Mouse (Mus musculus) frontal cortex, postnatal 36 days (tissue): ENCODE results near the gene Mybphl.

Experiments
- DNase-seq, 2 experiments: peaks; one replicate each; pipeline ENCODE4 v3.0.0; 2022; ENCODE audit warnings: low spot score in 2 of 2

The Mybphl gene

DNA sequence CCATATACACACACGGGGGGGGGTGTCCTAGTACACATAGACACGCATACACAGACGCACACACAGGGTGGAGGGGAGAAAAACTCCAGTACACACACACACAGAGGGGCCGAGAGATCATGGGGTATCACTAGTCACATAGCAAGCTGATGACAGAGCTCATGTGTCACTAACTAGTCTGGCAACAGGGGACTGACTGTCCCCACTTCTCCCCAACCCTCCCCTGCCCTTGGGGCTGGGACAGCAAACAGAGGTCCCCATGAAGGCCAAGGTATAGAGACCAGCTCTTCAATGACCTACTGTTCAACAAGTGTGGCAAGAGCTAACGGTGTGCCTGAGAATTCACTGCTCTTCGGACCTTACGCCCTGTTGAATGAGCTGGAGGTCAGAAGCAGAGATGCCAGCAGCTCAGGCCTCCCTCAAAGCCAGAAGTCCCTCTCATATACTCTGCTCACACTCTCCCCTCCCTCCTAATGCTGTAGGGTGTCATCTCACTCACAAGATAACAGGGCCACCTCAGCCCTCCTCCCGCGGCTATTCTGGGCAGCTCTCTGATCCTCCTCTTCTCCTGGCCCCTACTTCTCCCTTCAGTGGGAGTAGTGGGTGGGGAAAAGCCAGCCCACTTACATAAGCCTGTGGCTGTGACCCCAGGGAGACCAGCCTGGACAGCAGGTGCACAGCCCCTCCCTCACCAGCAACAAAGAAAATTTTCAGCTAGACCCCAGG lies at the start of gene Mybphl:
Gene Mybphl, plus strand, starts transcription at position 642 of the 726 bp plus-strand sequence.
- DNase-seq = no peak

DNA sequence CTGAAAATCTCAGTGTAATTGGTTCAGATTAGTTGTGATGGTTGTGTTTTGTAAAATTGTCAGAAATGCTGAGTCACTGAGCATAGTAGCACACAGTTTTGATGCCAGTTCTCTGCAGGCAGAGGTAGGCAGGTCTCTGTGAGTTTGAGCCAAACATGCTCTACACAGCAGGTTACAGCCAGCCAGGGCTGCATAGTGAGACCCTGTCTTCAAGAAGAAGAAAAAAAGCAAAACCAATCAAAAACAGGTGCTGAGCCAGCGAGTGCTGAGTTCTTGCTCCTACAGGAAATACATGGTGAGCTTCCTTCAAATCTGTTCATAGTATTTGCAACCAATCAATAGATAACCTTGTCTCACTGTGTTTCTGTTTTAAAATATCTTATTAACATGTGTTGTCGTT lies 46.2 kb upstream of the Mybphl start:
- no peak for DNase-seq

DNA sequence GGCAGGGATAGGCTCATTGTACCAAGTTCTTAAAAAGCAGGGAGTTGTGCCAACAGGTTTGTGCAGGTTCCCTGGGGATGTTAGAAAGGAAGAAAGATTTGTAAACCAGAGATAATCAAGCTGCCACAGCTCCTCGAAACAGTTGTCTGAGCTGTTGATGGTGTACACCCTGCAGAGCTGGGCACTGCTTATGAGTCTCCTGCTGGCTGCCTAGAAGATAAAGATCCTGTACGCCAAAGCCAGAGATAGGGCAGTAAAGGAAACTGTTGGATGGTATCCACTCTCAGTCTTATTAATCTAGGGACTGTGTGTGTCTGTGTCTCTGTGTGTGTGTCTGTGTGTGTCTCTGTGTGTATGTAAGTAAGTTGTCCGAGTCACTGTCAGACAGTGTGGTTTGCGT lies 43.0 kb upstream of the Mybphl start:
- DNase-seq = no peak

DNA sequence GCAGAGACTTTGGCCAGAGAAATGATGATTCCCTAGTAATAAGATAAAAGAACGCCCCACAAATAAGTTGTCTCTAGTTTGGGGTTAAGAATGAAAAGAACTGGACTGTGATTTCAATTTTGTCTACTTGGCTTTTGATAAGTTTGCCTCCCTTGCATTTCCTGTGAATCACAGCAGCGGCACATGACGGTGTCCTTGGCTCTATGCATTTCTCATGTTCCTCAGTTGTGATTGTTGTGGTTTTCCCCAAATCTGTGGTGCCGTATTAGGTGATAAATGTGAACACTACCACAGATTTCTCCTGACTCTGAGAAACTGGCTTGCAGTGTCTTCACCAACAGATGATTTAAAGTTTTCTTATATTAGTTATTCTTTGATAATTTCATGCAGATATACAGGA lies 42.6 kb upstream of the Mybphl start:
- DNase-seq = no peak

DNA sequence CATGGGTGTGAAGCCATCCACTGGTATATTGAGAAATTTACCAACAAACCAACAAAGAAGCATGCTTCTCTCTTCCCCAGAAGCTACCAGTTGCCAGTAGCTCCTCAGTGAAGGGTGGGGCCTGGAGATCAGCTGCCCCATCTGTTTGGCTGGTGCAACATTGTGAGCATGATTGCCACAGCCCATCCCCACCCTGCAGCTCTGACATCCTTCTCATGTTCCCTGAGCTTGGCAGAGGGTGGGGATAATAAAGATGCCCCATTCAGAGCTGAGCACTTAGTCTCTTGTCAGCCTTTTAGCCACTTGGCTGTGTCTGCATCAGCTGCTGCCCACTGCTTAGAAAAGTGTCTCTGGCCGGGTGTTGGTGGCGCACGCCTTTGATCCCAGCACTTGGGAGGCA lies 41.7 kb upstream of the Mybphl start:
- DNase-seq = no peak

DNA sequence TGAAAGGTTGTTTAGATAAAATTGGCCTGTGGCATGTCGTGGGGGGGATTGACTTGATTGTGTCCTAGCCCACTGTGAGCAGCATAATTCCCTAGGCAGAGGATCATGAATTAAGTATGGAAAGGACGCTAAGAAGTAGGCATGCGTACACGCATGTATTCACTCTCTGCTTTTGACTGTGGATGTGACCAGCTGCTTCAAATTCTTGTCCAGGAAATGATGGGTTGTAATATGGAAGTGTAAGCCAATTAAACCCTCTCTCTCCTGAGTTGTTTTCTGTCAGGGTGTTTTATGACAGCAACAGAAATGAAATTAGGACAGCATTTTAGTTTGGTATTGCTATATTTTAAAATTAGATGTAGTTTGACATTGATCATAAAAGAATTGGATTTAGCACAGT lies 39.9 kb upstream of the Mybphl start:
- DNase-seq = no peak

DNA sequence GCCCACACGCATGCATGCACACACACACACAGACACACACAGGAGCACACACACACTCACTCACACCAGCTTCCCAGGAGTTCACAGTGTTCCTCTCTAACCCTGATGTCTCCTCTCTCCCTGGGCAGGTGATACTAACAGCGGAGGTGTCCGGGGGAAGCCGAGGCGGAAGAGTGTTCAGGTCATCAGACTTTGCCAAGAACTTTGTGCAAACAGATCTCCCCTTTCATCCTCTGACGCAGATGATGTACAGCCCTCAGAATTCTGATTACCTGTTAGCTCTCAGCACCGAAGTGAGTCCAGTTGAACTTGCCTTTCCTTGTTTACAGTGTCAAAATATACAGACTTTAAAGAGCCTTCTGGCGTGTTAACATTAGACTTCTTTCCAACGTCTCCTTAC lies 39.2 kb upstream of the Mybphl start:
- DNase-seq = no peak

DNA sequence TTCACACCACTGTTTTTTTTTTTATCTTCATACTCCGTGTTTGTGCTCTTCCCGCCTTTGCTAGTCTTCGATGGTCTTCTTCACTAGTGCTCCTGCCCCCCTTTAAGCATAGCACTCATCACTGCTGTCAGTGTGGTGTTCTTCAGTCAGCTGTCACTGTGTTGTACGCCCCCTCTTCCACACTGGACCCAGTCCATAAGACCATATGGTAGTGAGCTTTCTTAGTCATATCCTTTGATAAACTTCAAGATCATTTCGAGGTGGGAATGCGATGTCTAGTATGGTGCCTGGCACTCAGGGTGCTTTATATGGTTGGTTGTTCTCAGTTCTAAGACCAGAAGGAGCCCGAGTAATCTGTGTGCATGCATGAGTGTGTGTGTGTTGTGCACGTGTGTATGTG lies 37.4 kb upstream of the Mybphl start:
- DNase-seq = peak; percentile 44 to 74

DNA sequence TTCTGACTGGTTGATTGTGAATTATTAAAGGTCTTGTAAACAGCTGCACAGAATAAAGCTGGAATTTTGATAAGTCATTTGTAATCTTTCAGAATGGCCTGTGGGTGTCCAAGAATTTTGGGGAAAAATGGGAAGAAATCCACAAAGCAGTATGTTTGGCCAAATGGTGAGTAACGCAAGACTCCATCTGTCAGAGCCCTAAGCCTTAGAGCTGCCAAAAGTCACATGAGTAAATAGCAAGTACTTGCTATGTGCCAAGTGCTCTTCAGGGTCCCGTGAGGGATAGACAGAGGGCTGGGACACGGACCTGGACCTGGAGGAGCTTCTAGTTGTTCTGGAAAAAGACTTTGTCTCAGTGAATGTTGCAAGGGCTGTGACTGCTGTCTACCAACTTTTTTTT lies 36.8 kb upstream of the Mybphl start:
- DNase-seq = no peak

DNA sequence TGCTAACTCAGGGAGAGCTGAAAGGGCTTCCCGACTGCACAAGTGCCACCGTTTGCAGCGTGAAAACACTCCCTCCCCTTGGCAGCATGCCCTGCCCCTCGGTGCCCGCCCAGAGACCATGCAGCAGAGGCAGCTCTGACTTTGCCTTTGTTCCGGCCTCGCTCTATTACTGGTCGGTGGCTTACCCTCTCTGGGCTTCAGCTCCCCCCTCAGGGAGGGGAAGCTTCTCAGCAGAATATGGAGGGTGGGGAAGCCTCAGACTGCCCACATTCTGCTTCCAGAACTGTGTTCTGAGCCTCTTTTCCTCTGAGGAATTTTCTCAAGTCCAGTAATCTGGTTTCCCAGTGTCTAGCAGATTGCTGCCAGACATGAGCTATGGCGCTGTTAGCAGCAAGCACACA lies 36.3 kb upstream of the Mybphl start:
- peak in 1 of 2 experiments; percentile 48 for DNase-seq

DNA sequence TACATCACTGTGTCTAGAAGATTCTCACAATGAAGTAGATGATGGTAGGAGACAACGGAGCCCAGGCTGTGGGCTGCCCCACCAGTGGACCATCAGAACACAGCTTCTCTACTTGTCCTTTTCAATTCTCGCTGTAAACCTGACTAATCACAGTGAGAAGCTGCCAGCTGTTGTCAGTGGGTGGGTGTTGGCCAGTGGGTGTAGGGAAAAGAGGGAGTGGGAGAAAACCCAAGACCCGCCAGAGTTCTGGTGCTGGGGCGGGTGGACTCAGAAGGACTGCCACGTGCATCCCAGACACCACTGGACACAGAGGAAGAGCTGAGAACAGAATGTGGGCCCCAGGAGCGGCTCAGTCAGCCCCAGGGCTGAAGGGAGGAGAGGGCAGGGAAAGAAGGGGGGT lies 33.9 kb upstream of the Mybphl start:
- peak in 1 of 2 experiments; percentile 51 for DNase-seq

DNA sequence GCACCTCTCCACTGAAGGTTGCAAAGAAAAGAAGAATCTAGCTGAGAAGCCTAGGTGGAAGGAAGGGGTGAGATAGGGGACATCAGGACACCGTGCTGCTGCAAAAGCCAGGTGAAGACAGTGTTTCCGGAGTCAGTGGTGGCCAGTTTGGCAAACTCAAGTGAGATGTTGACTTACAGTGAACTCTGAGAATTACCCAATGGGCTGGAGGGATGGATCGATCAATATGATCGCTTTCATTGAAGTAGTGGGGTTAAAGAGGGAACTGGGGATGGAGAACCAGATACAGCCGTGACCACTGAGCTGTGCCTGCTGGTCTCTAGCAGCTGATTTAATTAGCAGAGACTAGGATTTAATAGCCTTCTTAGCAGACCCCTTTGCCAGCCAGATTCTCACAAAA lies 27.8 kb upstream of the Mybphl start:
- DNase-seq = no peak

DNA sequence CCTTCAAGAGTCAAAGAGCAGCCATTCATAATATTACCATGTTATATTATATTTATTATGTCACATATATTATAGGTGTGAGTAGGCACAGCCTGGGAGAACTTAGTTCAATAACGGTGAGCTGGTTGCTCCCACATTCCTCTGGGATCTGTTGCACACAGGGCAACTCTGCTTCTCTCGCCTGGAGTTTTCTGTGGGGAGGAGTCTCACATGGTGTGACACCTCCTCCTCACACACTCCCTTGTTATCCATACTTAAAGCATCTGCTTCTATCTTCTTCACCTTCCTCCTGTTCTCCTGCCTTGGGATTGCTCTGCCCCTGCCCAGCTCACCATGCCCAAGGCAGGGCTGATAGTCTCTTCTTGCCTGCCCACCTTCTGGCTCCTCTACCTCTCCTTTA lies 23.7 kb upstream of the Mybphl start:
- DNase-seq = no peak

DNA sequence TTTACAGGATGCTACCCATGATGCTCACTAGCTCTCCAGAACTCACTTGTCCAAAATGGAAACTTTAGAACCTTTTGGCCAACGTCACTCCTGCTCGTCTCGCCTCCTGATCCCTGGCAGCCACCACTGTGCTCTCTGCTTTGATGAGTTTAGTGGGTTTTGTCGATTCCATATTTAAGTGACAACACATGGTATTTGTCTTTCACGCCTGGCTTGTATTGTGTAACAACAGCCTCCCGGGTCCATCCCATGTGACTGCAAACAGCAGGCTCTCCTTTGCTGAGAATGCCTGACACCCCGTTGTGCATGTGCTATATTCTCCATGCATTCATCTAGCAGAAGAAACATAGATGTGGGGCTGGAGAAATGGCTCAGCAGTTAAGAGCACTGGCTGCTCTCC lies 22.5 kb upstream of the Mybphl start:
- DNase-seq = no peak

DNA sequence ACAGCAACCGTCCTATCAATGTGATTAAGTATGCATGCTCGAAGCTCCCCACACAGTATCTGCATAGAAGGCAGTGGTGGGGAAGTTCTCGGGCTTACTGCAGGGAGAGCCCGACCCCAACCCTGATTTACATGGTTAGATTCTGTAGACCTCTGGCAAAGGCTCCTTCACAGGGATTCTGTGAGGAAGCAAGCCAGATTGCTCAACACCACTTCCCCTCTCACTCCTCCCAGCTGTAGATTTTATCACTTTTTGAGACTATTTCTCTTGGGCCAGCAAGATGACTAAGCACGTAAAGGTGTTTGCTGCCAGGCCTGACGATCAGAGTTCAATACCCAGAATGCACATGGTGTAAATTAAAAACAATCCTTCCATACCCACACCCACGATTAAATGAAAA lies 18.9 kb upstream of the Mybphl start:
- DNase-seq = no peak

DNA sequence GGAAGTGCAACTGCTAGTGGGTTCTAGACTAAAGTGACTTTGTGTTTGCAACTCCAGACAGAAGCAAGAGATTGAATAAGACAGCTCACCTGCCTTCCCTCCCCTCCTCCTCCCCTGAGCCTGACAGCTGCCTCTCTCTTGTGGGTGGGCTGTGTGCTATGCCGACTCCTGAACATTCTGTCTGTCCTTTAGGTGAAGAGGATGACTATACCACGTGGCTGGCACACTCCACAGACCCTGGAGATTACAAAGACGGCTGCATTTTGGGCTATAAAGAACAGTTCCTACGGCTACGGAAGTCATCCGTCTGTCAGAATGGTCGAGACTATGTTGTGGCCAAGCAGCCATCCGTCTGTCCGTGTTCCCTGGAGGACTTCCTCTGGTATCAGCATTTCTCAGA lies 16.3 kb upstream of the Mybphl start:
- no peak for DNase-seq

DNA sequence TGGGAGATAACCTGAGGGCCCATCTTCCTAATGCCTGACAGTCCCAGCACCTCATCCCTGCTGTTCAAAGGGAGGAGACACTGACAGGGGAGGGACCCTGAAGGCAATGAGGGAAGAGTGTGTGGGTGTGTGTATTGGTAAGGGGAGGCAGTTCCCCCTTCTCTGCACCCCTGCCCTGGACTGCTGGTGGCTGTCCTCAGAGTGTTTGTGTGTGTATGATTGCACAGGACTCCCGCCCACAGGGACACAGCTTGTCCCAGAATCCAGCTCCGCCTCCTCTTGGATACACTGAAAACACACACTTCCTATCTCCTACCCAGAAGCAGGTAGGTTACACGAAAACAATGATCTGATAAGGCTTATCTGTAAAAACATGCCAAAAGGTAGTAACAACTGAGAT lies 9.5 kb upstream of the Mybphl start:
- DNase-seq = no peak

DNA sequence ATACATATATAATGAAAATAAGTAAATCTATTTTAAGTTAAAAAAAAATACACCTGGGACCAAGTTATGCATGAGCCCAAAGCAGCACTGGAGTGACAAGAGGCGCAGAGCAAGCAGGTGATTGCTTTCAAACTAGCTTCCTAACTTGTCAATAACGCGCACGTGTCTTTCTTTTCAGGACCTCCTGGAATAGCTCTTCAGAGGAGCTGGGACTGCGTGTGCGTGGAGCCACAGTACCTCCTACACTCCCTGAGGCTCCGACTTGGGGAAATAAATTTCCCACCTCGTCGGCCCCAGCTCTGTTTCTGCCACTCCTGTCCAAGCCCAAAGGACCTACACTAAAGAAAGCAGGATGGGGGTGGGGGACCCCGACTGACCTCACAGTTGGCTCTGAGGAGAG lies 7.7 kb upstream of the Mybphl start:
- DNase-seq = peak in 1 of 2 experiments; percentile 41

DNA sequence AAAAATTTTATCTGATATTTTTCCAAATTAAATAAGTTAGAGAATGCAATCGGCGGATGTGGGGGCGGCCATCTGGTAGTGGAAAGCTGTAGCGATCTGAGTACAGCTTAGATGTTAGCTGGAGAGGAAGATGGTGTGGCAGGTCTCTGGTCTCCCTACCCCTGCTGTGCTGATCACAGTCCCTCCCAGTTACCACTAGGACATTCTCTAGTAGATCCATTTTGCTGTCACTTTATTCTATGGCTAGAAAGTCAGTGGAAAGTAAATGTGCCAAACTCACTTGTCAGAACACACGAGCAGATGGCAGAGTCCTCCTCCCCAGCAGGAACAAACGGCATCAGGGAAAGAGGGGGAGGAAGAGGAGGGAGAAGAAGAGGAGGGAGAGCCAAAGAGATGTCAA lies 6.3 kb upstream of the Mybphl start:
- DNase-seq = peak; percentile 68 to 72

DNA sequence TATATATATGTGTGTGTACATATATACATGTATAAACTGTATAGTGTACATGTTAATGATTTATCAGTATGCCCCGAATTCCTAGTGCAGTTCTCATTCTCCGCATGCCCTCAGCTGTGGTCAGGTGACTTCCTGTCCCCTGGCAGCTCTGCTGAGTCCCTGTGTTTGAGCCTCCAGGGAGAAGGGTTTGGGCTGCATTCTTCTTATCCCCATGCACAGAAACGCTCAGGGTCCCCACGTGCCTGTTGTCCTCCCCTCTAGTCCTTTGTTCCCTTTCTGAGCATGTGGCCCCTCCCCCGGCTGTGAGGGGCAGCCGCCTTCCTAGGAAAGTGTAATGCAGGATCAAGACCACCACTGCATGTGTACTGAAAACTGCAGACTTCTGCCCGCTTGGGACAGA lies 3.8 kb upstream of the Mybphl start:
- no peak for DNase-seq

DNA sequence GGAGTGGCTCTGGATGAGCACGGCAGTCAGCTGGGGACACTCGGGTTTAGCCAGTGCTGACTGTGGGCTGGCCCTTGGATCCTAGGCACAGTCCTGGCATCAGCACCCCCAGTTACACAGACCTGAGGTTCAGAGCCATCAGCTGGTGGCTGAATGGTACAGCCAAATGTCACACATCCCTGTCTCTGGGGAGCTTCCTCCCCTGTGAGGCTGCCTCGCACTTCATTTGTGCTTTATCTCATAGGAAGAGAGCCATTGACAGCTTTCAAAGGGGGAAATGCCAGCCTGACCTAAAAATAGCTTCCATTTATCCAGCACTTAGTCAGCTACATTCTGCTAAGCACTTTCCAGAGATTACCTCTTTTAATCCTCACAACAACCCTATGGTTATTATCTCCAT lies 1.1 kb upstream of the Mybphl start:
- no peak for DNase-seq

DNA sequence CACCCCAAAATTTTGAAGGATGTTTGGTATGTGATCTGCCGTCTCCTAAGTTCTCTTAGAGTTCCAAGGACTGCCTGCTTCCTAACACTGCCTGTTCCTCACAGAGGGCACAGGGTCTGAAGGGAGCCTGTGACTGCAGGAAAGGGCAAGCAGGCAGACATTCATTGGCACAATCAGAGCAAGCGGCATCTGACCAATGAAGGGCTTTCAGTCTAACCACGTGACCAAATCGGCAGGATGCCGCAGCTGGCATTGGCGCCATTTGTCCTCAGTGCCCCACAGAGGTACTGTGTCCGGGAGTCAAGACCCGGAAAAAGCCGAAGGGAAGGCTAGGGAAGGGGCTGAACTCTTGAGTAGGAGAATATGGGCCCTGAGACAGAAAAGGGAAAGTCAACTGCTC lies 2.5 kb downstream of the Mybphl start:
- DNase-seq = no peak

DNA sequence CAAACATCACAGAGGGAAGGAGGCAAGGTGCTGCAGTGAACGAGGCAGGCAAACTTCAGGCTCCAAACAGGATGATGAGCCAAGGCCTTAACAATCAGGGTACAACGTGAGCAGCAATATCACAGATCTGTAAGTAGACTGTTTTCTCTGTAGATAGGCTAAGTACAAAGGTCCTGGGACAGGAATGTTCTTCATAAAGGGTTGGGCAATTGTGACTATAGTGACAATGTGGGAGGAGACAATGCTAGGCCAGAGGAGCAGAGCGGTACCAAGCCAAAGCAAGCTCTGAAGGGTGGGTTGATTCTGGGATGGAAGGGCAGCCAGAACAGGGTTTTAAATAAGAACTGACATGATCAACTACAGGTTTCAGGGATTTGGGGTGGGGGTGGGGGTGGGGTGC lies 3.1 kb downstream of the Mybphl start:
- no peak for DNase-seq

DNA sequence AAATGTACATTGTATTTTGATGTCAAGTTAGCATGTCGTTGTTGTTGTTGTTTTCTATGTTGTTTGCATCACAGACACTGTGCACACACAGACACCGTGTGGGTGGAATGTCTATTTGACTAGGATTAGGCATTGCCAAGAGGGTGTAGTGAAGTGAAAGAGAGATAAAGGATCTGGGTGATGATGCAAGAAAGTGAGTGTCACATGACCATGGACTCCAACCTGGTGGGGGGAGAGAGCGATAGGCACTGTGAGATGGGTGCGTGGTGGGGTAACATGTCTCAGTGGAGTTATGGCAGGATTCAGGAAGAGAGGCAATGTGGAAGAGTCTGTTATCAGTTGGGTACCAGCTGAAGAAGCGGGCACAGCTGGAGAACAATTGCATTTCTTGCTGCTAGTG lies 4.0 kb downstream of the Mybphl start:
- no peak for DNase-seq
